Mouse (Mus musculus) midbrain, postnatal 0 days (tissue): ENCODE measurements at regions not wholly inside any gene's neighbourhood (a gene's known extent, or its start where the extent isn't known, plus 50 kb on each side); places are given as distances from the start of the nearest gene placed in this dataset.

Experiments used
- ATAC-seq: fragments of 200-750 bp; cut with Nextera tagmentation; 2 replicates; pipeline ENCODE4 v1.8.0; 2017; ENCODE audit warnings: moderate number of reproducible peaks, mild to moderate bottlenecking, moderate TSS enrichment, moderate library complexity; ENCODE audit not compliant: low FRiP score
- DNase-seq: peaks from one replicate; pipeline ENCODE4 v3.0.0-alpha.2; 2015; ENCODE audit warnings: low spot score
- H3K27ac ChIP-seq: fragments of 300-500 bp; sonication (generic); 2 replicates; pipeline ENCODE4 v1.5.1; 2014; ENCODE audit warnings: low read depth, mild to moderate bottlenecking, low read length, mixed read lengths
- H3K27me3 ChIP-seq: fragments of 300-500 bp; sonication (generic); 2 replicates; pipeline ENCODE4 v1.6.1; 2014; ENCODE audit warnings: low read length, control low read depth, mixed read lengths; ENCODE audit not compliant: insufficient read depth
- H3K36me3 ChIP-seq: fragments of 300-500 bp; sonication (generic); 2 replicates; pipeline ENCODE4 v1.6.1; 2014; ENCODE audit warnings: low read length, control low read depth, mixed read lengths; ENCODE audit not compliant: insufficient read depth
- H3K4me1 ChIP-seq: fragments of 300-500 bp; sonication (generic); 2 replicates; pipeline ENCODE4 v1.6.1; 2014; ENCODE audit warnings: mild to moderate bottlenecking, control low read depth, antibody characterized with exemption, low read length, mixed read lengths; ENCODE audit not compliant: insufficient read depth
- H3K4me2 ChIP-seq: fragments of 300-500 bp; sonication (generic); 2 replicates; pipeline ENCODE4 v1.6.1; 2014; ENCODE audit warnings: low read depth, mild to moderate bottlenecking, low read length, mixed read lengths; ENCODE audit not compliant: poor library complexity, severe bottlenecking
- H3K4me3 ChIP-seq: fragments of 300-500 bp; sonication (generic); 2 replicates; pipeline ENCODE4 v1.5.1; 2014; ENCODE audit warnings: low read depth, mild to moderate bottlenecking, low read length, moderate library complexity
- H3K9ac ChIP-seq: fragments of 300-500 bp; sonication (generic); replicated peaks from 2 replicates; pipeline ENCODE4 v1.6.1; 2014; ENCODE audit warnings: mild to moderate bottlenecking, low read length, moderate library complexity, mixed read lengths; ENCODE audit not compliant: poor library complexity, severe bottlenecking
- H3K9me3 ChIP-seq: fragments of 300-500 bp; sonication (generic); 2 replicates; pipeline ENCODE4 v1.6.1; 2016; ENCODE audit warnings: low read length, control low read depth
- CTCF ChIP-seq: IDR thresholded peaks from 2 replicates; pipeline ENCODE4 v1.5.1; 2016; ENCODE audit warnings: antibody characterized with exemption, mild to moderate bottlenecking
- WGBS: fragments of 180-500 bp; shearing (Covaris S2); extraction: QIAGEN DNeasy Blood & Tissue Kit; methylation state at CpG from one replicate; pipeline ENCODE4 v1.1.7; 2014; 5-methylcytosine and 5-hydroxymethylcytosine counted together

GRCm38 (mm10) chr14:100630197-100630596, 345.7 kb upstream of the Klf12 start:
- 73% methylated on average over 6 of the region's 6 CpGs for WGBS
- no peak for ATAC-seq
- Histone ChIP-seq H3K27me3 (no peaks in the 10 kb centered on the region), H3K4me3 (no peak overlapping the region), H3K9ac (no peak overlapping the region), H3K27ac (no peak overlapping the region), H3K9me3 (no peaks in the 10 kb centered on the region), H3K4me2 (no peak overlapping the region), H3K36me3 (no peaks in the 10 kb centered on the region), H3K4me1 (no peaks in the 10 kb centered on the region)
- no peak for DNase-seq
- TF ChIP-seq CTCF: no peak

DNA sequence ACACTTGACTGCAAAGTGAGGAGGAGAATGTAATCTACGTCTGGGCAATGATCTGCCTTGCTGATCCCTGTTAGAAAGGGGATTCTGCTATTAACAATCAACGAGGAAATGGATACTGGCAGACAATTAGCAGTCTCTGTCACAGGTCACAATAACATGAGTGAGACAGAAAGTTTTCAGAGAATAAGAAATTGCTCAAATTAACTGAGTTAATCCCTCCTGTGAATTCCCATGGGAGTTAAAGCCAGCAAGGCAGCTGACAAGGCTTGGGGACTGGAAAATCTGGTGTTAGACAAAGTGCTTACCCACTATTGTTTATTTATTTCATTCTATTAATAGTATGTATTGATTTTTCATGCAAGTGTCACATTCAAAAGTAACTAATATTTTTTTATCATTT, 343.0 kb upstream of the Klf12 start:
- DNase-seq: no peak
- Histone ChIP-seq H3K9ac (no peak overlapping the region), H3K36me3 (no peaks in the 10 kb centered on the region), H3K27ac (no peak overlapping the region), H3K4me3 (no peak overlapping the region), H3K27me3 (no peaks in the 10 kb centered on the region), H3K9me3 (no peaks in the 10 kb centered on the region), H3K4me2 (no peak overlapping the region), H3K4me1 (no peaks in the 10 kb centered on the region)
- no peak for ATAC-seq
- 28% methylated on average over 2 of the region's 2 CpGs for WGBS
- TF ChIP-seq CTCF: no peak

GRCm38 (mm10) chr14:100619656-100620030, 335.2 kb upstream of the Klf12 start:
- no peaks in the 10 kb centered on the region for H3K4me1 ChIP-seq
- DNase-seq (no peak), ATAC-seq (no peak)
- no peak for TF ChIP-seq CTCF
- no peak overlapping the region for H3K4me2 ChIP-seq
- H3K36me3 ChIP-seq: no peaks in the 10 kb centered on the region
- 65% methylated on average over 1 of the region's 1 CpGs for WGBS
- no peaks in the 10 kb centered on the region for H3K27me3 ChIP-seq
- no peak overlapping the region for H3K9ac ChIP-seq
- H3K4me3 ChIP-seq: no peak overlapping the region
- H3K9me3 ChIP-seq: no peaks in the 10 kb centered on the region
- H3K27ac ChIP-seq: no peak overlapping the region

DNA sequence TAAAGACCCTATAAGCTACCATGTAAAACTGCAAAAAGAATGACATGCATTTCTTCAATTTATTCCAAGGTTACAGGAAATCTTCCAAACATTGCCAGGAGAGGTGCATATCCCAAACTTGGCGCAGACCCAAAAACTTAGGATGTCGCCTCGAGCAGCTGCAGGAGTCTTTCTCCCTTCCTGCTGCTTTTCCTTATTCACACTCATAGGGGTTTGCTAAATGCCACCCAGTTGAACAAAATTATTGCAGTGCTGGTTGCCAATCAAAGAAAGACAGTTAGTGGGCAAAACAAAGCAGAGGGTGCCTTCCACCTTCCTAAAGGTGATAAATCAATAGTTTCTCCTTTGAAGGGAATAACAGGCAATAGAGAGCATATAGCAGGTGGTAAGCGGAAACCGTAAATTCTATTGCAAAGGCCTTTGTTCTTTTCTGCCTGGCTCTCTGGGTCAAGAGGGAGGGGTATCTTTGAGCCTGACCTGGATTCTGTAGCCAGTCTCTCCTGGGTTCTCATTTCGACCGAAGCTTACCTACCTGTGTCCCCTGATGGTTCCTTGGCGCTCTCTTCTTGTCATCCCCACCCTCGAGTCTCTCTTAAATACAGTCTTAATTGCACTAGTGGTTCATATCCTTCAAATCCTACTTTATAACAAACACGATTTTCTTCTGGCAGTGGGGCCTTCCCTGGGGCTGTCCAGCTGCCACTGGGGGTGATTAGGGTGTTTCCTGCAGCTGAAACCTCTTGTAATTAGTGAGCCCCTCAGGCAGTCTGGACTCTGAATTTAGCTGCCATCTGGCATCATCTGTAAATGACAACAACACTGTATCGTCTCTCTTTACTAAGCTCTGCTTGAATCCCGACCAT, 334.5 kb upstream of the Klf12 start:
- DNase-seq (peak; percentile 60), ATAC-seq (no peak)
- Histone ChIP-seq H3K9ac (no peak overlapping the region), H3K9me3 (no peaks in the 10 kb centered on the region), H3K4me3 (no peak overlapping the region), H3K27ac (no peak overlapping the region), H3K4me2 (no peak overlapping the region), H3K27me3 (no peaks in the 10 kb centered on the region), H3K36me3 (no peaks in the 10 kb centered on the region), H3K4me1 (no peaks in the 10 kb centered on the region)
- 43% methylated on average over 12 of the region's 12 CpGs for WGBS
- no peak for TF ChIP-seq CTCF

- ATAC-seq: no peak
- 83% methylated on average over 1 of the region's 1 CpGs for WGBS
- TF ChIP-seq CTCF: no peak
- no peak overlapping the region for H3K4me2 ChIP-seq
- DNase-seq: peak; percentile 71
- no peaks in the 10 kb centered on the region for H3K9me3 ChIP-seq
- no peaks in the 10 kb centered on the region for H3K4me1 ChIP-seq
- no peak overlapping the region for H3K4me3 ChIP-seq
- no peaks in the 10 kb centered on the region for H3K27me3 ChIP-seq
- H3K27ac ChIP-seq: no peak overlapping the region
- no peaks in the 10 kb centered on the region for H3K36me3 ChIP-seq
- no peak overlapping the region for H3K9ac ChIP-seq
Measured at GRCm38 (mm10) chr14:100610017-100610760, 325.7 kb upstream of the Klf12 start.

GRCm38 (mm10) chr14:100607109-100607508, 322.6 kb upstream of the Klf12 start:
- Histone ChIP-seq H3K9me3 (no peaks in the 10 kb centered on the region), H3K4me3 (no peak overlapping the region), H3K27ac (no peak overlapping the region), H3K4me1 (no peaks in the 10 kb centered on the region), H3K27me3 (no peaks in the 10 kb centered on the region), H3K9ac (no peak overlapping the region), H3K36me3 (no peaks in the 10 kb centered on the region), H3K4me2 (no peak overlapping the region)
- TF ChIP-seq CTCF: no peak
- 89% methylated on average over 4 of the region's 4 CpGs for WGBS
- ATAC-seq (no peak), DNase-seq (peak; percentile 75)
